Mouse (Mus musculus) heart, postnatal 14 days (tissue): ENCODE results near the gene Miga1. TPM values are rescaled to one million over a fixed set of nuclear protein-coding genes. Genes with fewer than 3 reads are reported as not detected.

ENCODE experiments used
- DNase-seq, 2 experiments: peaks; one replicate each; pipeline ENCODE4 v3.0.0; 2021 to 2022
- intact Hi-C: fragments of 180-260 bp; cut with DNase I; formaldehyde crosslinking; loops from one replicate; pipeline ENCODE4 v1.15.1; 2025
- long read RNA-seq, 2 experiments: library from polyadenylated mRNA; stranded (forward); transcript quantifications; one replicate each; pipeline ENCODE4 v2.0.0; 2021
- total RNA-seq, 2 experiments: library from RNA; stranded (reverse); gene quantifications; 2 replicates each; pipeline ENCODE4 v1.2.3; 2021

The Miga1 gene
- total RNA-seq, result 10 to 100 TPM; 10.8 to 12.4 TPM
- long read RNA-seq, experiment 1, full-length matches to known transcripts, result 7 of 12 reads
- long read RNA-seq, experiment 1, partial matches to known transcripts, result 0 of 12 reads
- long read RNA-seq, experiment 1, other reads (novel, unspliced or antisense), result 5 of 12 reads
- long read RNA-seq, experiment 2, full-length matches to known transcripts, result 6 of 12 reads
- long read RNA-seq, experiment 2, partial matches to known transcripts, result 4 of 12 reads
- long read RNA-seq, experiment 2, other reads (novel, unspliced or antisense), result 2 of 12 reads

DNA sequence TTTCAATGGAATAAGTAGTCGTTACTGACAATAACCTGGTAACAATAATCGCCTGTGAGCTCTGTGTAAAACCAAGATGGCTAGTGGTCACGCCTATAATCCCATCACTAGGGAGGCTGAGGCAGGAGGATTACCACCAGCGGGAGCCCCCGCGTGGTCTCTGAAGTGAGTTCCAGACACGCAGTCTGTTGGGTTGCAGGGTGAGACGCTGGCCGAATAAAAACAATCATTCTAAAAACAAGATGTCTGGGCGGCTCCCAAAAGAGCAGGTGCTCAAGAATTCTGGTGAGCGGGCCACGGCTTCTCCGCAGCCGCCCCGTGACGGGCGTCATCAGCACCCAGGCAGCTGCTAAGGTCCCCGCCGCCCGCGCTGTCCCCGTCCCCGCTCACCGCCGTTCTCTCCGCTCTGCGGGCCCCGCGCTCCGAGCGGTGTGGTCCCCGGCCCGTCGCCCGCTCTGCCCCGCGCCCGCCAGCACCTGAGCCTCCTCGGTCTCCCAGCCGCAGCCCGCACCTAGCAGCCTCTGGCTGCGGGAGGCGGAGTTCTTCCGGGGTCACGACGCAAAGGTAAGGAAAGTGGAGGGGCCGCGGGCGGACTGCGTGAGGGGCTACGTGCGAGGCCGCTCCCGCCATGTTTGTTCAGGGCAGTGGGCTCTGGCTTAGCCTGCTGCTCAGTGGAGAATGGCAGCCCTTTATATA, at the start of gene Miga1:
Miga1 (minus strand) TSS at position 546 of the 696 bp plus-strand sequence.
- intact Hi-C loops, result no loop called here
- peak; percentile 65 to 73 for DNase-seq

DNA sequence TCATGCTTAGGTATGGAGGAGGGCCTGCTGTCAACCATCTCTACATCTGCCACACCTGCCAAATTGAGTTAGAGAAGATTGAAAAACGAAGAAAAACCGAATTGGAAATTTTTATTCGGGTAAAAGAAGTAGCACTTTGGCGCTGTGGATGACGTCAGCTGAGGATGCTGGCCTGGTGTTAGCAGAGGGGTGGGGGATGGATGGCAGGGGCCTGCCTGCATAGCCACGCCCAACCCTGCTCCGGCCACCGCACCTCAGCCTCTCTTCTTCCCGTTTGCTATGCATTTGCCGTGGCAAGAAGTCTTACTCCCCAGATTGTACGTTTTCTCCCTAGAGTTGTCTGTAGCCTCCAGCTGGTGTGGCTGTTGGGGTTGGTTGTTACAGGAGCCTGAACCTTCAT, 43.9 kb upstream of the Miga1 start:
- intact Hi-C loops, result no loop called here
- DNase-seq, result no peak

DNA sequence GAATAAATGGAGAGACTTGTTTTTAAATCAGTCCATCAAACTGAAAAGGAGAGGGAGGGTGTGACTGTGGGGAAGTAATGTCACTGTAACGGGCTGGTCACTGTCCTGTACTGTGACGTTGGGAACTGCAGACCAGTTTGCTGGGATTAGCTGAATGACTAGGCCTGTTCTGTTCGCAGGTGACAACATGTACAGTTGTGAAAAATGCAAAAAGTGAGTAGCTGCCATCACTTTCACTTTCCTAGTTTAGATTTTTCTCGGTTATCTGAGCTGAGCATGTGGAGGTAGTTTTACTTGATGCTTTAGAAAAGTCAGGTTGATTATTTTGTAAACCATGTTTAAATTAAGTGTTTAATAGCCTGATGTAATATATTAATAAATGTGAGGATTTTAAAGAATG, 35.9 kb upstream of the Miga1 start:
- intact Hi-C loops, result no loop called here
- DNase-seq, result no peak

DNA sequence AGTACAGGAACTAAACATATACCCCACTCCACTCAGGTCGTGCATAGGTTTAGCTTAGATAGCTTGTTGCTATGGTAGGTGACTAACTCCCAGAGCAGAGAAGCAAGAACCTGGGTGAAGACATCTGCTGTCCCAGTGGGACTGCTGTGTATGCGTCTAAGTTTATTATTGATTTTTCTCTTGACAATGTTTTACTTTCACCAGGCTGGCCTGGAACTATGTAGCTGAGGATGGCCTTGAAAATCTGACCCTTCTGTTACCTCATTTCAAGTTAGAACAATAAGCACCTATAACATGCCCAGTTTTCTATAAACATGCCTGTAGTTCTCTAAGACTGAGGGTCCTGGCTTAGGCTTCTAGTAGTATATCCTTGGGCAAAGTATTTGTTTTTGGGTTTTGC, 24.0 kb upstream of the Miga1 start:
- intact Hi-C loops, result no loop called here
- no peak for DNase-seq

DNA sequence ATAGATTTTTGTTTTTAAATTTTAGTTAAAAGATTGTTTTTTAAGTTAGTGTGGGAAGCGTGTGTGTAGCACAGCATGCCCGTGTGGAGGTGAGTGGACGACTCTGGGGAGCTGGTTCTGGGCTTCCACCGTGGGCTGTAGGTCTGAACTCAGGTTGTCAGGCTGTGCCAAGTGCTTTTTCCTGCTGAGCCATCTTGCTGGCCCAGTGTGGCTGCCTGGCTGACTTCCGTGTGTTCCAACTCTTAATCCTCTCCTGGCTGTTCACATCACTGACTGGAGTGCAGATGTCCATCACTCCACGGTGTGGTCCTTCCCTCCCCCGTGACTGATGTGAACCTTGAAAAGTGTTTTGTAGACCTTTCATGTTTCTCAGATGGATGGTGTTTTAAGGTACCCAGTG, 18.9 kb upstream of the Miga1 start:
- intact Hi-C loops, result no loop called here
- no peak for DNase-seq

DNA sequence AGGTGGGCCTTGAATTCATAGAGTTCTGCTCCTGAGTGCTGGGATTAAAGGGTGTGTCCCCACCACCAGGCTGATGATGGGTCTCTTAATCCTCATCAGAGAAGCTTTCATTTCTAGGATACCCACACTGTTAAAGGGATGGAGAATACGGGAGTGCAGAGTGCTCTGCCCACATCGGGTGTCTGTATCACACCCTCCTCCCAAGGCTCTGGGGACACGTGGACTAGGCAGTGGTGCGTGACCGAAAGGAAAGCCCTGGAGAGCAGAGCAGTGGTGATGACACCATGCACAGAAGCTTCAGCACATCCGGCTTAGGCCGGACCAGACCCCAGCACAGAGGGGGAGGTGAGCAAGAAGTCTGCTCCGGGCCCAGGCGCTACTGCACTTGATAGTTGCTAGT, 16.5 kb upstream of the Miga1 start:
- intact Hi-C loops, result no loop called here

DNA sequence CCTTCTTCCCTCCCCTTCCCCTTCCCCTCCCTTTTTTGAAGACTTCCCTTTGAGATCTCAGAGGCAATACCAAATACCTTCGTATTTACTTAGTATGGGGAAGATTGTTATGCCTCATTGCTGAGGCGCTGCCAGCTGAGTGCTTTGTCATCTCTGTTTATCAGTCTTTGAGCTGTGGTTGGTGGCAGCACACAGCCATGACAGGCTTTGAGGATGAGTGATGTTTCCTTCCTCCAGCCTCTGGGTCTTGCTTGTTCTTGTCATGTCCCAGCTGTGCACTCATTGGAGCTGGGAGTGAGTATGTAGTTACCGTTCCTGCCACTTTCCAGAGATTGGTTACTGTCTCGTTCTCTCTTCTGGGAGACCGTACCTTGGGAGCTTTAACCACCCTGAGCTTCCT, 15.2 kb upstream of the Miga1 start:
- intact Hi-C loops, result no loop called here
- no peak for DNase-seq

More for the DNA sequence above, 16.5 kb upstream of the Miga1 start:
- DNase-seq, result no peak

DNA sequence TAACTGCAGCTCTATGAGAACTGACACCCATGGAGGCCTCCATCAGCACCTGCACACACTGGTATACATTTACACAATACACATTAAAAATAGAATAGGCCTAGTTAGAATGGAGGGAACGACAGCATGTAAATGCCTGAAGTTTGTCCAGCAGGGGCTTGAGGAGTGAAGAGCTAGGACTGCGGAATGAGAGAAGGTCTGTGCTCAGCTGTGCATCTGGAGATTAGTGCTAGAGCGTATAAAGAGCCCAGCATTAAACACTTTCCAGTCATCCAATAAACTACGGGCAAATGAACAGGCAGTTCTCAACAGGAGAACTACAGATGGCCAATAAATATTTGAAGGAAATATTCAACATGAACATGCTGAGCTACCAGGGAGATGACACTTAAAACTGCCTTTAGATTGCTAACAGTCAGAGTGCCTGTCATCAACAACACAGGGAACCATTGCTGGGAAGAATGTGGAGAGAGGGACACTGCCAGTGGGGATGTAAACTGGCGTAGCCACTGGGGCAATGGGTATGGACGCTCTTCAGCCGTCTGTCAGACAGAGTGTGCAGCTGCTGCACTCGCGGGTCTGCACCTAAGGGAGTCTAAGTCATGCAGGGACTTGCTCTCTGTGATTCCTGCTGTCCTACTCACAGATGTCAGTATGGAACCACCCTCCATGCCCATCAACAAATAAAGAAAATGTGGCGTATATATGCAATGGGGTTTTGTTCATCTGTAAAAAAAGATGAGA, 13.4 kb upstream of the Miga1 start:
- no peak for DNase-seq
- intact Hi-C loops, result no loop called here

DNA sequence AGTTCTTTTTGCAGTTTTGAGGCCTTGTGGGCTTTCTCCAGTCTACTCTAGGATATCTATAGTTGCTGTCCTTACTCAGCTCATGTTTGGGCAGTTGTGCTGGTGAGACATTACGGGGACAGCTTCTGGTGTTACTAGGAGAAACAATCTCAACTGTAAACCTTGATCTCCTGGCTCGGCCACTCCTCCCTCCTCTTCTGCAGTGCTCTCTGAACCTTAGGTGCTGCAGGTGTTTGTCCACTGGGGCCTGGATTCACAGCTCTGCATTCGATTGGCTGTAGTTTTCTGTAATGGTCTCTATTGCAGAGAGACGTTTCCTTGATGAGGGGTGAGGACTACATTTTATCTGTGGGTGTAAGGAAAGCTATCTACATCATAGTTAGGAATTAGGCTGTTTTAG, 12.1 kb upstream of the Miga1 start:
- DNase-seq, result no peak
- intact Hi-C loops, result no loop called here

DNA sequence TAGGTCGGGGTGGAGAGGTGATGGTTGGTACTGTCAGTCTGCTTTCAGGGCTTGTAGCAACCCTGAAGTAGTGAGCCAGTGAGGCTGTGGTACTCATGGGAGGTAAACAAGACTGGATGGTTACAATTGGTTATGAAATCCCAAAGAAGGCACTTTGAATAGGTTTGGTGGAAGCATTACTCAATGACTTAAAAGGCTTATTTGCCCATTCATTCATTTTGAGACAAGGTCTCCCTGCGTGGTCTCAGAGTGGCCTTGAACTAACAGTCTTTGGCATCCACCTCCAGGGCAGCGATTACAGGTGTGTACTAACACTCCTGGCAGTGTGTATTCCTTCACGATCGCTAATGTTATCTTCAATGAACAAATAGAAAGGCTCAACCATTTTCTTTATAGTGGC, 10.8 kb upstream of the Miga1 start:
- intact Hi-C loops, result no loop called here
- no peak for DNase-seq

DNA sequence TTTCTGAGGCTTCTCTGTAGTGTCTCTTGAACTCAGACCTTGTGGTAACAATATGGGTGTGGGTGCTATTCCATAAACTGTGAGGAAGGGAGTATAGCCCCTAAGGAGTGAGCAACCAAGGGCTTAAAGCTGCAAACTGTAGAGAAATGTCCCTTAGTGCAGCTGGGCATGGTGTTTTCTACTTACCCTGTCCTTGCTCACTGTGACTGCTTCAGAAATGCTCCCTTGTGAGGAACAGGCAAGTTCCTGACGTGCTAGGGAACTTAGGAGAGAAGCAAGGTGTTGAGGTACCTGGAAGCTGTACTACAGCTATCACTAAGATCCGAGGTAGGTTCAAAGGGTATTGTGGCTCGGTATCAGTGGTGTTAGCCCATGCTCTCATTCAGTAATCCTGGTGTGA, 10.2 kb upstream of the Miga1 start:
- no peak for DNase-seq
- intact Hi-C loops, result no loop called here

DNA sequence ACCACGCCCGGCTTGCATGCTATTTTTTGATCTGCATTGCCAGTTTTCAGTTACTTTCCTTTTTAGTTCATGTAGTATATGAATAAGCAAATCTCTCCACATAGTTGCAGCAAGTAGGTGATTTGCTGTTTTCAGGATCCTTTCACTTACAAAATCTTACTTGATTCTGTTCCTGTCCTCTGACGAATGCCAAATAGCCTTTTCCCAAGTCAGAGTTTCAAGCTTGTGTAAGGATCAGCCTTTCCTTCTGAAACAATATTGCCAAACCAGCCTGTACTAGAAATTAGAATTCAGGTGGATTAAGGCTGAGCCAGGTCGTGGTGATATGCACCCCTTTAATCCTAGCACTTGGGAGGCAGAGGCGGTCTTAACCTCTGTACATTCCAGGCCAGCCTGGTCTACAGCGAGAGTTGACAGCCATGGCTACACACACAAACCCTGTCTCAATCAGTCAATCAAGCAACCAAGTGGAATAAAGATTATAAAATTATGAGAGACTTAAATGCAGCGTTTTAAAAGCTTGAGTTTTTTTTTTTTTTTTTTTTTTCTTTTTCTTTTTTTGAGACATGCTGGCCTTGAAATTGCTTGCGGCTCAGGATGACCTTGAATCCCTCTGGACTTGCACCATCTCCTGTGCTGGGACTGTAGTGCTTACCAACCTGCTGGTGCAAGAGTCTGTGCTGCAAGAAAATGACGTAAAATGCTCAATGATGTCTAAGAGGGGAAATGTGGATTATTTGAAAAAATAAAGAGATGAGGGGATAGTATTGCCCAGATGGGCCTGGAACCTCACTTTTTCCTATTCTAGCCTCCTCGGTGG, 8.0 kb upstream of the Miga1 start:
- no peak for DNase-seq
- intact Hi-C loops, result no loop called here

DNA sequence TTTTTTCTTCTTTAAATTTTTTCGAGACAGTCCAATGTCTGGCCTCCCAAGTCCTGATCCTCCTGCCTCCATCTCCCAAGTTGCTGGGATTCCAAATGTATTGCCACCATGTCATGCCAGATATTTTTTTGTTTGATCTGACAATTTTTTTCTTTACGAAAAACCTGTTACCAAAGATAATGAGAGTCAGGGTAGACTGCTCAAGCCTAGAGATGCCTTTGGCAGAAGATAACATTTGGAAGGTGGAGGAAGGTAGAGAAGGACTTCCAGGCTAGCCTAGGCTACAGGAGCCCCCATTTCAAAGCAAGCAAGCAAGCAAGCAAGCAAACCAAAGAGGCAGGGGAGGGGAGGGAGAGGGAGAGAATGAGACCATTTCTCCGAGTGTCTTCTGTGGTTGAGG, 7.0 kb upstream of the Miga1 start:
- no peak for DNase-seq
- intact Hi-C loops, result no loop called here

DNA sequence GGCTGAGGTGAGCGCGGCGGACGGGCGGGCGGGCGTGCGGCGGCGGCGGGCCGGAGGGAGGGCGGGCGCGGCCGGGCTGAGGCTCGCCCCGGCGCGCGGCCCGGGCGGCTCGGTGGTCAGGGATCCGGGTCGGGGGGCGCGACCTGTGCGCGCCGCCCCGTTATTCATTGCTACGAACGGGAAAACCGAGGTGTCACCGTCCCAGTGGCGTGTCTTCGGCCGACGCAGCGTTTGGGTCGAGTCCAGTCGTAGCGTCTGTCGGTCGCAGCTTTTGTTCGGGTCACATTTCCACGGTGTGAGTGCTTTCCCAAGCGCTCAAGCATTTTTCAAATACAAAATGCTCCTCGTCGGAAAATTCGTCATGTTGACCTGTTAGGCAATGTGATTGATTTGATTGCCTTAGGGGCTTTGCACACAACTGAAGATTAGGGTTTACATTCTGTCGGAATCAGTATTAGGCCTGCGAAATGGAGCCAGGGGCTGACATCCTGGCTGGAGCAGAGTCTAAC, 6.5 kb upstream of the Miga1 start:
- intact Hi-C loops, result no loop called here
- DNase-seq, result peak; percentile 55 to 64

DNA sequence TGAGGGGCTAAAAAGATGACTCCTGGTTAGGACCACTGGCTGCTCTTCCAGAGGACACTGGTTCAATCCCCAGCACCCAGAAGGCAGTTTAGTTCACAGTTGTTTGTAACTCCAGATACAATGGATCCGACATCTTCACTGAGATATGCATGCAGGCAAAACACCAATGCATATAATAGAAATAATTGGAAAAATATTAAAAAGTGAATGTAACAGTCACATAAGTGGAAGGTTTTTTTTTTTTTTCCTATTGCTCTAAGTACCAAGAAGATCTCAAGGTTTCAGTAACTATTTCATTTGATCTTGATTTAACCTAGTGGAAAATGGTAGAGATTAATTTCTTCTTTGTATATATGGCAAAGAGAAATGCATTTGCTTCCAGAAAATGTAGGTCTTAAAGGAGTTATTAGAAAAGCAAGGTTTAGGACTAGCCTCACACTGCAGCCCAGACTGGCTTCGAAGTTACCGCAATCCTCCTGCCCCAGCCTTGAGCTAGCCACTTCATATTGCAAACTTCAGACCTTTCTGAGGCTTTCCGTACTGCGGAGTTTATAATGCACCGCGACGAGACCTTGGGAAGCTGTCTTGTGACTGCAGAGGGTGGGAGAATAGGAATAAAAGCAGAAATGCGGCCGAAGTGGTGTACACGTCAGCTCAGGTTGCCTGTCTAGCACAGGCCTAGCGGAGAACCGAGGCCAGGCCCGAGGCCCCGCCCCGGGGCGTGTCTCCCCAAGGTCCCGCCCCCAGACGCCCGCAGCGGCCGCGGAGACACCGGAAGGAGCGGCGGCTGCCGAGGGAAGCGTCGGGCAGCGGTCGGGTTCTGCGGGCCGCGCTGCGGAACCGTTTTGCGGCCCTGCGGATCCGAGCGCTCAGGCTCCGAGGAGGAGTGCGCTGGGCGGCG, 5.8 kb upstream of the Miga1 start, which contains the start of gene Usp33:
Usp33 (plus strand) TSS at position 747 of the 901 bp plus-strand sequence.
- intact Hi-C loops, result no loop called here
- peak; percentile 97 to 98 for DNase-seq

DNA sequence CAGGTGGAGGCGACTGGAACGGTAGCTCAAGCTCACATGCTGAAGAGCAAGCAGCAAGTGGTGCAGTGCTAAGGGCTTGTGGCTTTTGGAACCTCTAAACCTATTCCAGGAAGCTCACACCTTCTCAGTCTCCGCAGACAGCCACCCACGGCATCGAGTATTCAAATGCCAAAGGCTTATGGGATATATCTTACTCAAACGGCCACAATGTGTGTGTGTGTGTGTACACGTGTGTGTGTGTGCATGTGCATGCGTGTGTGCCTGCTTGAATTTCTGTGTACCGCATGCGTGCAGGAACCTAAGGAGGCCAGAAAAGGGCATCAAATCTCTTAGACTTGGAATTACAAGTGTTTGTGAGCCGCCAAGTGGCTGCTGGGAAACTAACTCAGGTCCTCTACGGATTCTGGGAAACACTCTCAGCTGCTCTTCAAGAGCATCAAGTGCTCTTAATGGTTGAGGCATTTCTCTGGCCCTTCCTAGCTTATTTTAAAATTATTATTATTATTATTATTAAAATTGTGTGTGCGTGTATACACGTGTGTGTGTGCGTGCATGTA, 2.8 kb upstream of the Miga1 start:
- intact Hi-C loops, result no loop called here
- no peak for DNase-seq

DNA sequence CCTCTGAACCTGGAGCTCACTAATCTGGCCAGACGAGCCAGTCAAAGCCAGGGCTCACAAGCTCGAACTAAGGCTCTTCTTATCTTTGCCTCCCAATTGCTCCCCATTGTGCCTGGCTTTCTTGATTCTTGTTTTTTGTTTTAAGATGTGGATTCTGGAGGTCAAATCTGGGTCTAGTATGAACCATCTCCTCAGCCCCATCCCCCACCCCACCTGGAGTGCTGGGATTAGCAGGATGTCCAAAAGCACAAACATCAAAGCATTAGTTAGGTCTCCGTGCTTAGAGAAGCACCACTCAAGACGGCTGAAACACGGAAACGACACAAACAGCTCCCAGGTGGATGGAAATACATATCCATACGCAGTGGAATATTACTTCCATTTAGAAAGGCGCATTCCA, 4.1 kb downstream of the Miga1 start:
- intact Hi-C loops, result no loop called here
- no peak for DNase-seq

DNA sequence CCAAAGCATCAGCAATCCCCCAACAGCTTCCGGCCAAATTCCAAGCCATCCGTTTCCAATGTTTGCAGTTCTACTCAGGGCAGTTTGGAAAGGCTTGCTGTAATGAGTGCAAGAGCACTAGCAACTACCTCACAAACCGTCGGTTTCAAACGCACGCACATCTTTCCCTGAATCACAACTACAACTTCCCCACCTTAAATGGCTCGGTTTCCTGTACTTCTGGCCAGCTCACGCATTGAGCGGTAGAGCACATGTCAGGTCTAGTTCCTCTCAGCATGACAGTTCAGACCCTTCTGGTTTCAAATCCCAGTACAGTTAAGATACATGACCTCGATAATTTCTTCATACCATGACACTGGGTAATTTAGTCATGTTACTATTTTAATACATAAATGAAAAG, 6.6 kb downstream of the Miga1 start:
- intact Hi-C loops, result no loop called here
- DNase-seq, result no peak
